In genomic region chr1:192851126-192851525, GRCm38 (mm10) we compare ENCODE assay signal across 9 mouse cellular contexts. TPM values are rescaled to one million over a fixed set of nuclear protein-coding genes. Genes with fewer than 3 reads are reported as not detected.
DNase-seq lines count a peak whose midpoint lies in the region; ATAC-seq lines count a peak whose summit lies in the region.
"Had no signal": no experiment of that assay in that cellular context is flagged by ENCODE, and none has a peak within 500 bp of the region (broad histone marks: within the 10 kb centered on the region; RNA-seq: fewer than 3 reads in every experiment).

No protein-coding gene starts in this region.

- peak overlapping the region; percentile 43 for H3K9ac ChIP-seq in midbrain, embryonic 12.5 days (replicated peaks)
- H3K9ac ChIP-seq: liver, embryonic 14.5 days had no signal

- peak overlapping the region; percentile 93 for H3K4me2 ChIP-seq in midbrain, embryonic 12.5 days (replicated peaks)

- intact Hi-C loops in heart, postnatal 14 days (cut with DNase I): loop anchor here (5.0 kb wide), 1 partner anchor 64 kb away; no protein-coding TSS in a partner anchor

- H3K4me3 ChIP-seq in heart, embryonic 10.5 days: no peak overlapping the region
- peak overlapping the region; percentile 94 for H3K4me3 ChIP-seq in embryonic facial prominence, embryonic 10.5 days
- H3K4me3 ChIP-seq in hindbrain, embryonic 10.5 days: peak overlapping the region; percentile 27; the same call in 1 of the 2 replicates
- peak overlapping the region; percentile 19; the same call in 1 of the 2 replicates for H3K4me3 ChIP-seq in midbrain, embryonic 12.5 days

- H3K9me3 ChIP-seq in heart, embryonic 10.5 days: no peaks in the 10 kb centered on the region
- no peaks in the 10 kb centered on the region for H3K9me3 ChIP-seq in embryonic facial prominence, embryonic 10.5 days
- 0 out of 2 replicates have a peak, but pooled peaks cover 3% of the 10 kb centered on the region for H3K9me3 ChIP-seq in hindbrain, embryonic 10.5 days
- no peaks in the 10 kb centered on the region for H3K9me3 ChIP-seq in midbrain, embryonic 12.5 days

- H3K27me3 ChIP-seq in heart, embryonic 10.5 days (ENCODE audit: insufficient read depth, poor library complexity, severe bottlenecking): peaks cover 58% of the 10 kb centered on the region
- H3K27me3 ChIP-seq in embryonic facial prominence, embryonic 10.5 days (replicated peaks; ENCODE audit: low read depth, poor library complexity, severe bottlenecking): peaks cover 82% of the 10 kb centered on the region
- peaks cover 91% of the 10 kb centered on the region for H3K27me3 ChIP-seq in hindbrain, embryonic 10.5 days (ENCODE audit: insufficient read depth, poor library complexity, severe bottlenecking)
- peaks cover 57% of the 10 kb centered on the region for H3K27me3 ChIP-seq in midbrain, embryonic 12.5 days

- H3K4me1 ChIP-seq in heart, embryonic 10.5 days: peaks cover 37% of the 10 kb centered on the region
- H3K4me1 ChIP-seq in embryonic facial prominence, embryonic 10.5 days: peaks cover 67% of the 10 kb centered on the region
- H3K4me1 ChIP-seq in hindbrain, embryonic 10.5 days (replicated peaks): peaks cover 71% of the 10 kb centered on the region
- peaks cover 41% of the 10 kb centered on the region for H3K4me1 ChIP-seq in midbrain, embryonic 12.5 days

- no peak for ATAC-seq in midbrain, embryonic 12.5 days (ENCODE audit: low FRiP score, low read depth)

- DNase-seq in heart, embryonic 10.5 days (ENCODE audit: low spot score): no peak
- no peak for DNase-seq in heart, postnatal 14 days
- no peak for DNase-seq in embryonic facial prominence, embryonic 10.5 days (ENCODE audit: low spot score)
- DNase-seq in hindbrain, embryonic 10.5 days (ENCODE audit: low spot score): no peak
- DNase-seq in layer of hippocampus, postnatal 36 days: no peak
- DNase-seq in thymus, postnatal 4 days: no peak
- DNase-seq in layer of hippocampus, adult 11-12 months (ENCODE audit: low spot score): no peak

- WGBS in heart, embryonic 10.5 days: 7% methylated on average over 2 of the region's 2 CpGs
- 2% methylated on average over 2 of the region's 2 CpGs for WGBS in embryonic facial prominence, embryonic 10.5 days
- 1% methylated on average over 2 of the region's 2 CpGs for WGBS in hindbrain, embryonic 10.5 days
- 1% methylated on average over 2 of the region's 2 CpGs for WGBS in midbrain, embryonic 12.5 days

- peak overlapping the region; percentile 10; the same call in 1 of the 2 replicates for H3K27ac ChIP-seq in heart, embryonic 10.5 days
- H3K27ac ChIP-seq in embryonic facial prominence, embryonic 10.5 days (replicated peaks): peak overlapping the region; percentile 79
- peak overlapping the region; percentile 72 for H3K27ac ChIP-seq in hindbrain, embryonic 10.5 days
- H3K27ac ChIP-seq in midbrain, embryonic 12.5 days (replicated peaks): peak overlapping the region; percentile 71
- H3K27ac ChIP-seq: liver, embryonic 14.5 days had no signal

- peaks cover 36% of the 10 kb centered on the region for H3K36me3 ChIP-seq in heart, embryonic 10.5 days
- peaks cover 46% of the 10 kb centered on the region for H3K36me3 ChIP-seq in embryonic facial prominence, embryonic 10.5 days (replicated peaks)
- H3K36me3 ChIP-seq in hindbrain, embryonic 10.5 days: peaks cover 27% of the 10 kb centered on the region
- H3K36me3 ChIP-seq in midbrain, embryonic 12.5 days: peaks cover 30% of the 10 kb centered on the region

RNA-seq across cellular contexts. Expression of gene Sertad4, which starts 4.4 kb away (rescaled TPM):
- 7.5 and 11.5 TPM in 2 replicates for polyA plus RNA-seq in heart, embryonic 10.5 days (2016; fragmentation: Nextera tagmentation; extraction: Ambion mirVana)
- total RNA-seq in heart, postnatal 14 days (2021): 1 to 10 TPM; 4.8 to 6.3 TPM
- 23.6 and 33.4 TPM in 2 replicates for polyA plus RNA-seq in embryonic facial prominence, embryonic 10.5 days (2016; fragmentation: Nextera tagmentation; extraction: Ambion mirVana)
- 12.7 and 15.5 TPM in 2 replicates for polyA plus RNA-seq in hindbrain, embryonic 10.5 days (2016; fragmentation: Nextera tagmentation; extraction: Ambion mirVana)
- polyA plus RNA-seq in midbrain, embryonic 12.5 days (2016; fragmentation: Nextera tagmentation; extraction: Ambion mirVana): 35.8 and 43.3 TPM in 2 replicates
- 10 to 100 TPM; 12.5 to 14.9 TPM for total RNA-seq in layer of hippocampus, postnatal 36 days (2021)

Comparison
In these comparisons a context has a peak if more than half of its experiments do, and no peak if none do; other contexts are left out.
1. H3K27ac ChIP-seq: peak in every context shown above with its lines; median percentile 79 in embryonic facial prominence, embryonic 10.5 days; 72 in hindbrain, embryonic 10.5 days; 71 in midbrain, embryonic 12.5 days; 10 in heart, embryonic 10.5 days.